Mouse (Mus musculus) left cerebral cortex, adult 11 months (tissue): Measurements from ENCODE around the gene Cabp4.
"Not testable (repeated sequence)": the region's sequence is repeated elsewhere in the genome, so short reads cannot be mapped to it uniquely, and the experiment has no call there.

Experiments used
- DNase-seq: peaks from one replicate; pipeline ENCODE4 v3.0.0; 2022; ENCODE audit warnings: low spot score

The Cabp4 gene

GRCm38 (mm10) chr19:4147022-4147405 lies 3.2 kb upstream of the Cabp4 start:
- DNase-seq, result no peak

- no peak for DNase-seq
Observed at GRCm38 (mm10) chr19:4146366-4147021, 2.7 kb upstream of the Cabp4 start.

GRCm38 (mm10) chr19:4145936-4146335 lies 2.1 kb upstream of the Cabp4 start:
- DNase-seq, result no peak

GRCm38 (mm10) chr19:4144550-4145498 lies 991 bp upstream of the Cabp4 start:
- DNase-seq, result no peak

- DNase-seq, result no peak
Observed at GRCm38 (mm10) chr19:4142416-4143173, 1.2 kb downstream of the Cabp4 start.

GRCm38 (mm10) chr19:4140147-4140546 lies 3.7 kb downstream of the Cabp4 start:
- DNase-seq, result no peak

GRCm38 (mm10) chr19:4139446-4139845 lies 4.4 kb downstream of the Cabp4 start, which contains the start of gene Gpr152:
Gpr152 (plus strand) TSS chr19:4139787.
- DNase-seq, result no peak

GRCm38 (mm10) chr19:4137913-4138312 lies 5.9 kb downstream of the Cabp4 start:
- DNase-seq, result no peak

- no peak for DNase-seq
Observed at GRCm38 (mm10) chr19:4136463-4136862, 7.4 kb downstream of the Cabp4 start.

- DNase-seq, result not testable (repeated sequence)
Observed at GRCm38 (mm10) chr19:4135963-4136345, 7.9 kb downstream of the Cabp4 start.

- not testable (repeated sequence) for DNase-seq
Observed at GRCm38 (mm10) chr19:4135229-4135962, 8.4 kb downstream of the Cabp4 start.

- DNase-seq, result no peak
Observed at GRCm38 (mm10) chr19:4134354-4134753, 9.5 kb downstream of the Cabp4 start.

GRCm38 (mm10) chr19:4131768-4132167 lies 12.1 kb downstream of the Cabp4 start:
- no peak for DNase-seq

GRCm38 (mm10) chr19:4131075-4131474 lies 12.8 kb downstream of the Cabp4 start:
- DNase-seq, result no peak

GRCm38 (mm10) chr19:4130106-4130505 lies 13.7 kb downstream of the Cabp4 start:
- no peak for DNase-seq

- no peak for DNase-seq
Observed at GRCm38 (mm10) chr19:4129462-4129861, 14.4 kb downstream of the Cabp4 start.

GRCm38 (mm10) chr19:4126759-4127495 lies 16.9 kb downstream of the Cabp4 start:
- DNase-seq, result no peak

GRCm38 (mm10) chr19:4125741-4126696 lies 17.8 kb downstream of the Cabp4 start, which contains the start of gene Aip:
Aip (minus strand) TSS chr19:4125858.
- peak; percentile 97 for DNase-seq

- not testable (repeated sequence) for DNase-seq
Observed at GRCm38 (mm10) chr19:4125268-4125667, 18.6 kb downstream of the Cabp4 start.

- no peak for DNase-seq
Observed at GRCm38 (mm10) chr19:4124432-4124831, 19.4 kb downstream of the Cabp4 start.
